Mouse (Mus musculus) forebrain, embryonic 11.5 days (tissue): Measurements from ENCODE around the gene Phc2. TPM values are rescaled to one million over a fixed set of nuclear protein-coding genes. Genes with fewer than 3 reads are reported as not detected.

Experiments
- ATAC-seq: fragments of 200-750 bp; cut with Nextera tagmentation; replicated peaks from 2 replicates; pipeline ENCODE4 v1.8.0; 2017; ENCODE audit warnings: moderate TSS enrichment; ENCODE audit not compliant: low FRiP score
- DNase-seq: peaks from one replicate; pipeline ENCODE4 v3.0.0-alpha.2; 2017; ENCODE audit warnings: low spot score
- H3K27ac ChIP-seq: fragments of 300-500 bp; sonication (generic); 2 replicates; pipeline ENCODE4 v1.5.1; 2014; ENCODE audit warnings: low read depth, low read length
- H3K27me3 ChIP-seq: fragments of 300-500 bp; sonication (generic); 2 replicates; pipeline ENCODE4 v1.6.1; 2014; ENCODE audit warnings: mild to moderate bottlenecking, low read length, mixed read lengths; ENCODE audit not compliant: control insufficient read depth, insufficient read depth
- H3K36me3 ChIP-seq: fragments of 300-500 bp; sonication (generic); 2 replicates; pipeline ENCODE4 v1.6.1; 2014; ENCODE audit warnings: mild to moderate bottlenecking, low read length, moderate library complexity, mixed read lengths; ENCODE audit not compliant: control insufficient read depth, insufficient read depth
- H3K4me1 ChIP-seq: fragments of 300-500 bp; sonication (generic); replicated peaks from 2 replicates; pipeline ENCODE4 v1.6.1; 2014; ENCODE audit warnings: low read length, mixed read lengths; ENCODE audit not compliant: control insufficient read depth, insufficient read depth
- H3K4me2 ChIP-seq: fragments of 300-500 bp; sonication (generic); 2 replicates; pipeline ENCODE4 v1.6.1; 2014; ENCODE audit warnings: low read depth, mild to moderate bottlenecking, low read length, moderate library complexity, mixed read lengths; ENCODE audit not compliant: severe bottlenecking
- H3K4me3 ChIP-seq: fragments of 300-500 bp; sonication (generic); 2 replicates; pipeline ENCODE4 v1.5.1; 2014; ENCODE audit warnings: low read depth, low read length
- H3K9ac ChIP-seq: fragments of 300-500 bp; sonication (generic); 2 replicates; pipeline ENCODE4 v1.6.1; 2014; ENCODE audit warnings: low read length
- H3K9me3 ChIP-seq: fragments of 300-500 bp; sonication (generic); 2 replicates; pipeline ENCODE4 v1.6.1; 2016; ENCODE audit warnings: low read length, mixed read lengths; ENCODE audit not compliant: control insufficient read depth
- WGBS: fragments of 180-500 bp; shearing (Covaris S2); extraction: QIAGEN DNeasy Blood & Tissue Kit; methylation state at CpG from one replicate; pipeline ENCODE4 v1.1.7; 2014; 5-methylcytosine and 5-hydroxymethylcytosine counted together
- polyA plus RNA-seq: library from polyadenylated mRNA; unstranded; fragments of >200 nt; fragmentation: Nextera tagmentation; extraction: Ambion mirVana; gene quantifications from 2 replicates; pipeline ENCODE4 v1.2.1, GENCODE M21; 2014

Gene Phc2
- polyA plus RNA-seq, 1 experiment from 2014 or later: 133 TPM

DNA sequence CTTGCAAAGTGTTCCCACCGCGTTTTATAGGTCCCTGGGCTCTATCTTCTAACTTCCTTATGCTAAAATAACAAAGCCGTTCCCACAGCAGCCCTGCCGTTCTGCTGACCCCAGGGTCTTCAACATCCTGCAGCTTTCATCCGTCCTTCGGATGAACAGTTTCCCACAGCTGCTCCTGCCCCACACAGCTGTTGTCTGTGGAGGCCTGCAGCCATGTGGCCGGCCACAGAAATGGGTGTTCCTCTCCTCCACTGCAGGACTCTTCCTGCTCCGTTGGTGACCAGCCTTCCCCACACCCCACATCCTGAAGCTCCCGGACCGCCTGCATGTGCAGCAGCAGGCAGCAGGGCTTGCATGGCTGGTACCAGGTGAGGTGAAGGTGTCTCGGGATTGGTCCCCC, 17.3 kb upstream of the Phc2 start:
- 0 out of 2 replicates have a peak, but pooled peaks cover 4% of the 10 kb centered on the region for H3K4me1 ChIP-seq
- H3K4me2 ChIP-seq: no peak overlapping the region
- DNase-seq: no peak
- H3K4me3 ChIP-seq: no peak overlapping the region
- H3K9ac ChIP-seq: no peak overlapping the region
- no peaks in the 10 kb centered on the region for H3K9me3 ChIP-seq
- H3K36me3 ChIP-seq: no peaks in the 10 kb centered on the region
- no peak overlapping the region for H3K27ac ChIP-seq
- no peak for ATAC-seq
- no peaks in the 10 kb centered on the region for H3K27me3 ChIP-seq
- WGBS: 57% methylated on average over 11 of the region's 11 CpGs

DNA sequence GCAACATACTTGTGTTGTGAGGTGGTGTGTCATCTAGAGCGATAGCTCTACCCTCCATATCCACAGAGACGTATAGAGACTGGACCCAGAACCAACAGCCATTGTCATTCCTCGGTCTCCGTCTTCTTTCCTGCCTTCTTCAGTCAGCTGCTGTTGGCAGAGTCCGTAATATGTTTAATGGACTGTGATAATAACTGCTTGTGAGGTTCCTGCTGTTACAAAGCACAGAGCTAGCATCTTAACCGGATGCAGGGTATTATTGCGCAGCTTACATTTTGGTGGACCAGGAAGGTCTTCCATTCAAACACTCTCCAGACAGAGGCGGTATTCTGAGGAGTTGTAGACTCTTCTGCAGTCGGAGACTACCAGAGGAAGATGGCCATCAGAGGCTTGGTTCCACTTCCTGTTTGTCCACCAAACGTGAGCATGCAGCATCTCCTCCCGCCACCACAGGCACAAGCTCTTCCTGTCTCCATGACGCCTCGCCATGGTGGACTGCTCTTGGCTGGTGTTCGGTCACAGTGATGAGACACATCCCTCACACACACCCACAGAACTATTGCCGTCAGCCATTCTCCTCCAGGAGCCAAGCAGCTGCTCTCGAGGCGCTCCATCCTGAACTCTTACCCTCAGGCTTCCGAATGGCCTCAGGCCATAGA, 16.1 kb upstream of the Phc2 start:
- Histone ChIP-seq H3K4me1 (0 out of 2 replicates have a peak, but pooled peaks cover 4% of the 10 kb centered on the region), H3K4me3 (no peak overlapping the region), H3K36me3 (no peaks in the 10 kb centered on the region), H3K9me3 (no peaks in the 10 kb centered on the region), H3K9ac (no peak overlapping the region), H3K27ac (no peak overlapping the region), H3K27me3 (no peaks in the 10 kb centered on the region), H3K4me2 (no peak overlapping the region)
- ATAC-seq (no peak), DNase-seq (no peak)
- 89% methylated on average over 18 of the region's 18 CpGs for WGBS

DNA sequence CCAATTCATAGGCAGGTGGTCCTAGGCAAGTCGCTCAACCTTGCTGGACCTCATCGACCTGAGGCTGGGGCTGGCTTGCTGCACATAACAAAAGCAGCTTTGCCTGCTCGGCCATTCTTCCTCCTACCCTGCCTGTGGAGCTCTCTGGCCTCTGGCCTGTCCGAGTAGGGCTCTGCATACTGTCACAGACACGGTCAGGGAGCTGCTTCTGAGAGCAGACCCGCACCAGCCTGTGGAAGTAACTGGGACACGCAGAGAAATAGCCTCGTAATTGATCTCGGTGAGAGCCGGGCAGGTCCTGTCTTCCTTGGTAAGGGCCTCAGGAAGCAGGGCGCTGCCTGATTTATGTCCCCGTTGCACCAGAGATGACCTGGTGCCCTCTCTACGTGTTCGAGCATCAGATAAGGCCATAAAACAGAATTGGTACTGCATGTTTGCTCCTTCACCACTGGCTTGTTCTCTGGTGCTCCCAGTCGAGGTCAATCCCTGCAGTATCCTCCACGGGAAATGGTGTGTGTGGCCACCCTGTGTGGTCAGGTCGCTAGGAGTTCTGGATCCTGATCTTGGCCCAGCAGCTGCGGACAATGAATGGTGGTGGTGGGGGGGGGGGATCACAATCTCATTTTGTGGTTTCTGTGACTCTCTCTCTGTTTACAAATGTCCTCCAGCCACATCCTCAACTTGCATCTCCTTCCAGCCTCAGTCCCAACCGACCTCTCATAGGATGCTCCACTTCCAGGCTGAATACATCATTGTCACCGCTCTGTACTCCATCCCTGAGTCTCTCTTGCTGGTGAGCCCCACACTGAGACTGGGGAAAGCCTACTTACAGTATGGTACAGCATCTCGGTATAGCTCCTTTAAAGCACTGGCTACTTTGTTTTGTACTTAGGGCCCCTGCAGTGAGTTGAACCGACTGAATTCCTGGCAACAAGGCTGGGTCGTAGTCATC, 12.5 kb upstream of the Phc2 start:
- Histone ChIP-seq H3K4me1 (no peaks in the 10 kb centered on the region), H3K36me3 (no peaks in the 10 kb centered on the region), H3K27me3 (no peaks in the 10 kb centered on the region), H3K27ac (no peak overlapping the region), H3K4me2 (no peak overlapping the region), H3K4me3 (no peak overlapping the region), H3K9me3 (no peaks in the 10 kb centered on the region), H3K9ac (no peak overlapping the region)
- 66% methylated on average over 23 of the region's 23 CpGs for WGBS
- DNase-seq (no peak), ATAC-seq (no peak)

DNA sequence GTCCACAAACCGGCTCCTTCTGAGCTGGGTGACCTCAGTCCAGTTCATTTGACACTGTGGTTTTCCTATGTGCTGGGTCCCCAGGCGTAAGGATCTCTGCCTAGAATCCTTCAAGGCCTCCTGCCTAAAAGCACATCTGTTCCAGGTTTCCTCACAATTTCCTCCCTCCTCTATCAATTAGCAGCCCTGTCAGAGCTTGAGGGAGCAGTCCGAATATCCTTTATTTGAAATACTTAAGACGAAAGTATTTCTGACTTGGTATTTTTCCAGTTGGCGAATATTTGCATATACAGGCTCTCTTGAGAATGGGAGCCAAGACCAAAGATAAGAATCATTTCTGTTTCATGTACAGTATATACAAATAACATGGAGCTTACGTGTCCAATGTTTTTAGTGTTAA, 8.6 kb upstream of the Phc2 start:
- WGBS: 79% methylated on average over 6 of the region's 6 CpGs
- Histone ChIP-seq H3K27ac (no peak overlapping the region), H3K27me3 (no peaks in the 10 kb centered on the region), H3K9me3 (no peaks in the 10 kb centered on the region), H3K9ac (no peak overlapping the region), H3K4me2 (no peak overlapping the region), H3K4me3 (no peak overlapping the region), H3K4me1 (no peaks in the 10 kb centered on the region), H3K36me3 (no peaks in the 10 kb centered on the region)
- ATAC-seq: no peak
- no peak for DNase-seq

DNA sequence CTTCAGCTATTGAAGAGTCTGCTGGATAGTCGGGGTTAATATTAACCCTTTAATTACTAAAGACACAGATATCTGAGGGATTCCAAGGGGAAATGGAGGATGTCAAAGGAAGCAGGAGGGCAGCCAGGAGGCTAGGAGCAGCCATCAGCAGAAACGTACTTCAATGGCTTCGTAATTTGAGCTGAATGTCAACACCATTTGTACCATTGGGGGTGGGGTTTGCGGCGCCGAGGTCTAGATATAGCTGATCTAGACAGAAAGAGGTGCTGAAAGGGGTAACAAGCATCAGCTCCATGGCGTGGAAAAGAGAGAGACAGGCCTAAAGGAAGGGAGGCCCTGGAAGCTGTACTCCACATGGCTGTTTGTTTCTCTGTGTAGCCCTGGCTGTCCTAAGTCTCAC, 7.7 kb upstream of the Phc2 start:
- whole genome bisulfite sequencing: 50% methylated on average over 7 of the region's 7 CpGs
- Histone ChIP-seq H3K4me3 (no peak overlapping the region), H3K36me3 (no peaks in the 10 kb centered on the region), H3K4me1 (no peaks in the 10 kb centered on the region), H3K4me2 (no peak overlapping the region), H3K9me3 (no peaks in the 10 kb centered on the region), H3K9ac (no peak overlapping the region), H3K27ac (no peak overlapping the region), H3K27me3 (no peaks in the 10 kb centered on the region)
- no peak for ATAC-seq
- no peak for DNase-seq

DNA sequence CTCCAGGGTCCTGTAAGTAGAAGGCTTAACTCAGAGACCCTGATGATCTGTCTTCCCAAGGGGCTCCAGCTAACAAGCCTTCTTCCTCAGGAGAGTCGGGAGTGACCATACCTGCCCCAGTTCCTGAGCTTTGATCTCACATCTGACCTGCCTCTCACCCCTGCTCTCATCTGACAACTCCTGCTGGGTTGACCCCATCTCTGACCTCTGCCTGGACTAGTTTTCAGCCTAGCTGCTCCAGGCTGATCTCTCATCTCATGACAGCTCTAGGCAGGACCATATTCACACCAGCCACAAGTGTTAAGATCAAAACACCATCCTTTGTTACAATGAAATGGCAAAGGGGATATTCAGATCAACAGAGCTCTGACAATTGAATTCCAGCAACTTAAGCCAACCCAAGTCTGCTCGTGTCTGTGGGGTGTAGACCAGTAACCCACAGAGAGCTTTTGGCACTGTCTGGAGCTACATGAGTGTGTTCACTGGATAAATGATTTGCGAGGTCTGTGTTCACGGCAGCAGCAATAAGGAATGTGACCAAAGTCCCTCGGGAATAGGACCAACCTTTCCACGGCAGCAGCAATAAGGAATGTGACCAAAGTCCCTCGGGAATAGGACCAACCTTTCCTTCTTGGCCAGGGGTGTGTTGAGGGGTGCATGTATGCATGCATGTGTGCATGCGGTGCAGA, 5.8 kb upstream of the Phc2 start:
- Histone ChIP-seq H3K27me3 (no peaks in the 10 kb centered on the region), H3K9me3 (no peaks in the 10 kb centered on the region), H3K27ac (no peak overlapping the region), H3K4me3 (no peak overlapping the region), H3K36me3 (no peaks in the 10 kb centered on the region), H3K4me2 (no peak overlapping the region), H3K9ac (no peak overlapping the region), H3K4me1 (0 out of 2 replicates have a peak, but pooled peaks cover 2% of the 10 kb centered on the region)
- DNase-seq (no peak), ATAC-seq (no peak)
- 69% methylated on average over 8 of the region's 8 CpGs for WGBS

DNA sequence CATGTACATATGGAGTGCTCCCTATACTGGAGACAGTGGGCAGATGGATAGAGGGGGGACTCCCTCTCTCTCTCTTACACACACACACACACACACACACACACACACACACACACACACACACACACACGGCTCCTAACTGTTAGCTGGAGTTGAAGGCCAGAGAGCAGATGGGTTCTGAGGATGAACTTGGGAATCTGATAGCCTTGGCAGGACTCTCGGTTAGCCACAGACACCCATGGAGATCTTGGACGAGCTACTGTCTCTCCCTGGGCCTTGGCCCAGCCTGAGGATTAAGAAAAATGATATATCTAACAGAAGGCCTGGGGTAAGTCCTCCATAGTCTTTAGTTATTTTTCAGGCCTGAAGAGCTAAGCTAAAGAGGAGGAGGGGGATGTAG, 3.0 kb upstream of the Phc2 start:
- peaks cover 1% of the 10 kb centered on the region; the same call in 1 of the 2 replicates for H3K27me3 ChIP-seq
- H3K4me2 ChIP-seq: no peak overlapping the region
- H3K9ac ChIP-seq: no peak overlapping the region
- H3K27ac ChIP-seq: no peak overlapping the region
- DNase-seq (no peak), ATAC-seq (no peak)
- no peak overlapping the region for H3K4me3 ChIP-seq
- H3K4me1 ChIP-seq: peaks cover 7% of the 10 kb centered on the region; the same call in 1 of the 2 replicates
- H3K36me3 ChIP-seq: no peaks in the 10 kb centered on the region
- no peaks in the 10 kb centered on the region for H3K9me3 ChIP-seq
- 64% methylated on average over 3 of the region's 3 CpGs for WGBS

DNA sequence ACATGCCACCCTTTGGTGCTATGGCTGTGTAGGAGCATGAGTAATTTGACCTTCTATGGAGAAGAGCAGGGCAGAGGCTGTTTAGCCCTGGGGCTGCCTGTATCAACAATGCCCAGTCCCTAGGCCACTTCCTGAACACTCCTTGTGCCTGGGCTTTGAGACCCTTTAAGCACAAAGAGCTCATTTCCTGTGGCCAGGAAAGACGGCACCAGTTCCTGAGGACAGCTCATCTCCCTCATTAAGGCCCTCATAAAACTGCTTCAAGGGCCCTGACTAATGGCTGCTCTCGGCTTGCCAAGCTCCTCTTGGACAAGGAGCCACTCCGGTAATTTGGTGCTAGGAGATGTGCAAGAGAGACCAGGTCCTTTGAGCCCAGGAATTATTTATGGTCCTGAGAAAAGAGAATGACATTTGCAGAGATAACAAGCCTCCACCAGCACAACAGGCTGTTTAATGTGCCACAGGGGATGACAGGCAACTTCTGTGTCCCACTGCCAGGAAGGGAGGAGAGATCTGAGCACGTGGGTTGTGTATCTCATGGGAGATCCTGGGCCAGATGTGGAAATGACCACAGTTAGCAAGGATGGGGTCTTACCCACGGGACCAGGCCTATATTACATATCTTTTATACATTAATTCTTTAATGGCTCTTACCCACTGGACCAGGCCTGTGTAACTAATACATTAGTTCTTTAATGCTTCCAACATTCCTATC, 1.8 kb upstream of the Phc2 start:
- no peak for DNase-seq

More for the DNA sequence above, 1.8 kb upstream of the Phc2 start:
- no peak for ATAC-seq
- H3K4me1 ChIP-seq: peaks cover 7% of the 10 kb centered on the region; the same call in 1 of the 2 replicates
- no peaks in the 10 kb centered on the region for H3K36me3 ChIP-seq
- H3K4me3 ChIP-seq: no peak overlapping the region
- no peaks in the 10 kb centered on the region for H3K9me3 ChIP-seq
- H3K9ac ChIP-seq: no peak overlapping the region
- 71% methylated on average over 5 of the region's 5 CpGs for WGBS
- no peak overlapping the region for H3K27ac ChIP-seq
- peaks cover 5% of the 10 kb centered on the region; the same call in 1 of the 2 replicates for H3K27me3 ChIP-seq
- H3K4me2 ChIP-seq: no peak overlapping the region
